Mouse (Mus musculus) embryonic fibroblast, embryonic 13.5 days (primary cell): Measurements from ENCODE around the gene Gab2.

ENCODE experiments used
- CTCF ChIP-seq: IDR thresholded peaks from 2 replicates; pipeline ENCODE4 v1.5.1; 2011; ENCODE audit warnings: mild to moderate bottlenecking, control low read depth, low read length, moderate library complexity, borderline replicate concordance; ENCODE audit not compliant: insufficient read depth
- POLR2A ChIP-seq: IDR thresholded peaks from 2 replicates; pipeline ENCODE4 v1.6.1; 2011; ENCODE audit warnings: low read depth, mild to moderate bottlenecking, control low read depth, low read length, moderate library complexity

DNA sequence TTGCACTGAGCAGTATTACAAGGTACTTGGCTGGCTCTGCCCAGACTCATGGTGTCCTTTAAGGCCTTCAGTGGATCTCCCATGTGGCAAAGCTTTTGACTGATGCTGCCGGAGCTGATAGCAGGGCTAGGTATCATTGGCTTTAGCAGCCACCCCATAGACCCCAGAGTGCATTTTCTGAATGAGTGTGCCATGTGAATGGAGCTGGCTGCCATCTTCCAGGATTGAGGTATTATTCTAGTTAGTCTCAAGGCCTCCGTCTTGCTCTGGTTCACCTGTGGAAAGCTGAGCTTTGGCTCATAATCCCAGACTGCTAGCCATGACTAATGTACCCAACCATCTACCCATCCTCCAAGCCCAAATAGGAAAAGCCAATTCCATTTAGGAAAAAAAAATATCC lies 225.4 kb downstream of the Gab2 start:
- no peak for TF ChIP-seq CTCF
- TF ChIP-seq POLR2A, result no peak
